Mouse (Mus musculus): Measurements from ENCODE around the gene Shc2.

Gene Shc2

DNA sequence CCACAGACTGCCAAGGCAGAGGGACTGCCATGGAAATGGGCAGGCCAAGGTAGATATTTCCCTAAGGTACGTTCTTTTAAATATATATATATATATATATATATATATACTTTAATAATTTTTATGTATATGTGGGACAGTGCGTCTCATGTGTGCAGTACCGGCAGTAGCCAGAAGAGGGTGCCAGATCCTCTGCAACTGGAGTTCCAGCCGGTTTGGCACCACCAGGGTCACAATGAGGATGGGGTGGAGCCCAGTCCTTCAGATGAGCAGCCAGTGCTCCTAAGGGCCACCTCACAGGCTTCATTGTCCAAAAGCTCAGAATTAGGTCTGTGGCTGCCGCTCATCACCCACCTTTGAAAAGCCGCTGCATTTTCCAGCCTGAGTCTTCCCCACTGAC is 56.9 kb downstream of the Shc2 start:
- DNase-seq (ENCODE audit: low spot score): peak; percentile 80

DNA sequence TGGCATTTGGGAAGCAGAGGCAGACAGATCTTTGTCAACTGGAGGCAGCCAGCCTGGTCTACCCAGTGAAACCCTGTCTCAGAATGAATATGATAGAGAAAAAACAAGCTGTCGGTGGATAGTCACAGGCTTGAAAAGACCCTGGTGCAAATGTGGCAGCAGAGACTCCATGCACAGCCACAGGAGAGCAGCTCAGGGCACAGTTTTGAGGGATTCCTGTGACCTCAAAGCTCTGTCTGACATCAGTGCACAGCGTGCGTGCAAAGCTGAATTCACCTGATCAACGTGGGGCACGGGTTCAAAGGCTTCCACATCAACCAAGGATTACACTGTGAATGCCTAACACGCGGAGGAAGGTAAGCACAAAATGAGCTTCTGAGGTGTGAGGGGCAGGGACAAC is 57.4 kb downstream of the Shc2 start:
- DNase-seq (ENCODE audit: low spot score): no peak

DNA sequence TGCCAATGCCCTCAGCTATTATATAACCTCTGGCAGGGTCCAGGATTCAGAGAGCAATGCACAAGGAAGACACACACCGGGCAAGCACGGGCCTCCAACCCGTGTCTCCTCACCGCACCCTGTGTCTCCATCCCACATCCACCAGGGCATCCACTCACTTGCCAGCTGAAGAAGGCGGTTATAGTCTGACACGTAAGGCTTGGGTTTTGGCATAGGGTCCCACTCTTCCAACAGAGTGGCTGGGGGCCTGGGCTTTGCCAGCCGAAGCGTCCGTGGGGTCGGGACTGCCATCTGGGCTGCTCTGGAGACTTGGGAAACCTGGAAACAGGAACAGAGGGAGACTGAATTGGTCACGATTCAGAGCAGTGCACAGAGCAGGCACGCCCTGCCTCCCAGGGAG is 57.9 kb downstream of the Shc2 start:
- no peak for DNase-seq (ENCODE audit: low spot score)

DNA sequence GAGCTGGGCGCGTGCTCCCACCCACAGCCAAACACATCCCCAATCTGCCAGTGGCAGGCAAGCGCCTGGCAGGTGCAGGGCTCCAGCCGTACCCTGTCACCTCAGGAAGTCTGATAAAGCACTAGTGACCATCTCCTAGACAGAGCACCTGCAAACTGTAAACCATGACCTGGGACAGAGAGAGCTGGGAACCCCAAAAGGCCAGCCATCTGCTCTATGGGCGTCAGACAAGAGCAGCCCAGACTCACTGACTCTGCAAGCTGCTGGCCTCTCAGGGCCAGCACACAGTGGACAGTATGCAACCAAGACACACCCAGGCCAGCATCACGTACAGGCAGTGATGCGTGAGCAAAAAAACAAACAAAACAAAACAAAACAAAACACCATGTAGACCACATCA is 58.8 kb downstream of the Shc2 start:
- DNase-seq (ENCODE audit: low spot score): no peak

DNA sequence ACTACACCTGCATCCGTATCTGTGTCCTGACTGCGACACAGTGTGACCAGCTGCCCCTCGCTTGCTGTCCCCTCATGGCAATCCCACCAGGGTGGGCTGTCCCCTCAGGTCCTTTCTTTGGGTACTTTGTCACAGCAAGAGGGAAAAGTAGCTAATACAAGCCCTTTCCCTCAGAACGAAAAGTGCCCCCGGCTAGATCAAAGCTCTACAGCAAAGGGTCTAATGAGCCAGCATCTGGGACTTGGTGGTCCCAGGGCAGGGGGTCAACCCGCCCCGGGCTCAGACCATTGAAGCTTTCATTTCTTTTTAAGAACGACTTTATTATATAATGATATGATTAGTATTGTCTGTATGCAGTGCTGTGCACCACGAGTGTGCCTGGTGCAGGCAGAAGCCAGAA is 59.4 kb downstream of the Shc2 start:
- DNase-seq (ENCODE audit: low spot score): no peak

DNA sequence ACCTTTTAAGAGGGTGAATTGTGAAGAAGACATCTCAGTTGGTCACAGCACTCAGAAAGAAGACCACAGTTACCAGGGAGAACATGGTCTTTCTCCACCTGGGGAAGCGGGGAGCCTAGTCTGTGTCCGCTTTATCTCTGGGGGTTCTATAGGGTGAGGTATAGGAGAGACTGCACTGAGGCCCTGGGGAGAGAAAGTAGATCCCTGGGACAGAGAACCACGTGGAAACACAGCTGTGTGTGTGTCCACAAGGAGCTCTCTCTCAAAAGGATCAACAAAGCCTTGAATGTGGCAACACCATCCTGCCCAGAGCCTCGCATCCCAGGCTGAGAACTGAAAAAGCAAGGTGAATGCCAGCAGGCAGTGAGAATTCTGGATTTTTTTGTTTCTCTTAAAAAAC is 60.3 kb downstream of the Shc2 start:
- no peak for DNase-seq (ENCODE audit: low spot score)

DNA sequence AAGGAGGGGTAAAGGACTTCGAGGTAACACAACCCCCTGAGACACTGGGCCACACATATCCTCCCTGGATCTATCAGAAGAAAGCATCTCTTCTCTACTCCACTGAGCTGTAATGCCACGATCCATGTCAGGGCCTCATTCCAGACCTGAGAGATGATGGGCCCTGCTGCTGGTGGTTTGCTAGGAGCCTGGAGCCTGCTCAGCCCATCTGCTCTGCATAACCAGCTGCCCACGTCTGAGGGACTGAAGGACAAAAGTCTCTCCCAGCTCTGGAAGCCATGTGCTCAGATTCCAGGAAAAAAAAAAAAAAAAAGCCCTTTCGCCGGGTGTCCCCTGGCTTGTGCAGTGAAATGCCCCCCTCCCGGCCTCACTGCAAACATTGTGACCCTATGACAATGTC is 62.0 kb downstream of the Shc2 start:
- no peak for DNase-seq (ENCODE audit: low spot score)

DNA sequence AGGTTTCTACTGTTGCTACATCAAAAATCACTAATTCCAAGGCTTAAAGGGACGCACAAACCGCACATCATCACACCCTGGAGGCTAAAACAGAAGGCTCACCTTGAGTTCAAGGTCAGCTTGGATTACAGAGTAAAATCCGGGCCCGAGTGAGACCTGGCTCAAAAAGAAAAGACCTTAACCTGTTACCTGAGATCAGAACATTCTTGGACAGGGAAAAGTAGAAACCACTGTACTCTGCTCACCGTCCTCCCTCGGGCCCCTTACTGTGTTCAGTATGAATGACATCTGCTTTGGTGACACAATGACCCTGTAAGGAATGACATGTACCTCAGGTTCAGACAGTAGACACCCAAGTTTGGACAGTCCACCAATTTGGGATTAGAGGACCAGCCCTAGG is 62.9 kb downstream of the Shc2 start:
- no peak for DNase-seq (ENCODE audit: low spot score)

DNA sequence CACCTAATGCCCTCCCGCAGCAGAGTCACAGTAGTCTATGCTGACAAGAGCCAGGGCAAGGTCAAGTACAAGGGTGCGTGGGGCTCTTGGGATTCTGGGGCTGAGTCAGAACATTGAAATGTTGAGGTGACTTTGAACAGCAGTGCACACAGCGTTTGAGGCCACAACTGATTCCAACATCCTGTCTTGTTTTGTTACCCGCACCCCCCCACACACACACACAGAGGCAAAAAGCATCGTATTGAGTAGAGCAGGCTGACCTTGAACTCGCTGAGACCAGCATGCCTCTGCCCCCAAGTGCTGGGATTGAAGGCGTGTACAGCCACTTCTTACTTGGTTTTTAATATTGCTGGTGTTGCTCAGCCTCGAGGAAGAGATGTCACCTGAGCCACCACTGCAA is 63.4 kb downstream of the Shc2 start:
- DNase-seq (ENCODE audit: low spot score): no peak

DNA sequence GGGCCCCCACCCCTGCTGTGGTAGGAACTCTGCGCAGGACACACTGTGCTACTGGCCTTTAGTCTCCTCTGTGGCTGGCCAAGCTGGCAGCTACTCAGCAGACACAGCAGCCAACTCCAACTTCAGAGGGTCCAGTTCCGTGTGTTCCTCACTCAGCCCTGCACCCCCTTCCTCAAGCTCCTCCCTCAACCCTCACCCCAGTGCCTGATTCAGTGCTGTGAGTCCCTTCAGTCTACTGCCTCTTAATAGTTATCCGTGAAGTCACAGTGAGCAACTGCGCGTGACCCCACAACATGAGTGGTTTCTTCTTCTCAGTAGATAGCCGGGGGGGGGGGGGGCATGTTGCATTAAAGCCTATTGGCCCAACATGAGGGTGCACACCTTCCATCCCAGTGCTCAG is 64.1 kb downstream of the Shc2 start:
- no peak for DNase-seq (ENCODE audit: low spot score)

DNA sequence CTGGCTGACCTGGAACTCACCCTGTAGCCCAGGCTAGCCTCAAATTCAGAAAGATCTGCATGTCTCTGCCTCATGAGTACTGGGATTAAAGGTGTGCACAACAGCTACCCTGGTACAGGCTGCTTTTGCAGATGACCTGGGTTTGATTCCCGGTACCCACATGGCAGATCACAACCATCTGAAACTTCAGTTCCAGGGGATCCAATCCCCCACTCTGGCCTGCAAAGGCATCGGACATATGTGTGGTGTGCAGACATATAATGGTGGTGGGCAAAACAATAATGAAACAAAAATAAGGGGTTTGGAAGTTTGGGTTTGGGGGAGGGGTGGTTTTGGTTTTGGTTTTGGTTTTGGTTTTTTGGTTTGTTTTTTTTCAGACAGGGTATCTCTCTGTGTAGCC is 66.4 kb downstream of the Shc2 start:
- no peak for DNase-seq (ENCODE audit: low spot score)

DNA sequence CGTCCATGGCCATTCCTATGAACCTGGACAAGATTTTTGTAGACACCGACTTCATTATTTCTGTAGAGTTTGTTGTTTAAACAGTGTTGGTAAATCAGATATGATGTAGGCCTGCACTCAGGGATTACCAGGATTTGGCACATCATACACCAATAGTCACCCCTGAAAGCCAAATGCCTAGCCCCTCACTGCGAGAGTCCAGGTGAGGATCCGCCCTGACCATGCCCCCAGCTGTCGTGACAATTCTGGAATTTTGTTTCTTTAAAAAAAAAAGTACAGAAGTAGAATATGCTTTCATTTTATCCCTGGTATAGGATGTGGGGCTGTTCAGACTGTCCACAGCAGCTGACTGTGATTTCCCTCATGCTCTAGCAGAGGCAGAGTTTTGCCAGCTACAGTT is 67.8 kb downstream of the Shc2 start:
- no peak for DNase-seq (ENCODE audit: low spot score)
